Mouse (Mus musculus) ES-Bruce4 (cell line): ENCODE measurements around the gene Dcaf5. TPM values are rescaled to one million over a fixed set of nuclear protein-coding genes. Genes with fewer than 3 reads are reported as not detected.

Source experiments
- H3K27ac ChIP-seq: 2 replicates; pipeline ENCODE4 v1.5.1; 2012; ENCODE audit warnings: low read length, inconsistent platforms; ENCODE audit not compliant: insufficient read depth
- H3K27me3 ChIP-seq: 2 replicates; pipeline ENCODE4 v1.6.1; 2012; ENCODE audit warnings: mild to moderate bottlenecking, low read length, inconsistent platforms; ENCODE audit not compliant: control insufficient read depth, poor library complexity, insufficient read depth, severe bottlenecking
- H3K36me3 ChIP-seq: 2 replicates; pipeline ENCODE4 v1.6.1; 2012; ENCODE audit warnings: inconsistent platforms, mild to moderate bottlenecking, low read length, moderate library complexity; ENCODE audit not compliant: control insufficient read depth, poor library complexity, insufficient read depth, severe bottlenecking
- H3K4me1 ChIP-seq: one replicate; pipeline ENCODE4 v1.8.1; 2011; ENCODE audit warnings: low read length; ENCODE audit not compliant: control insufficient read depth, insufficient read depth
- H3K4me3 ChIP-seq: 2 replicates; pipeline ENCODE4 v1.5.1; 2011; ENCODE audit warnings: low read depth, mild to moderate bottlenecking, low read length
- H3K9ac ChIP-seq: 2 replicates; pipeline ENCODE4 v1.6.1; 2012; ENCODE audit warnings: low read depth, mild to moderate bottlenecking, inconsistent platforms; ENCODE audit not compliant: poor library complexity, severe bottlenecking
- H3K9me3 ChIP-seq: replicated peaks from 2 replicates; pipeline ENCODE4 v1.6.1; 2012; ENCODE audit warnings: mild to moderate bottlenecking, low read length, inconsistent platforms; ENCODE audit not compliant: control insufficient read depth, poor library complexity, insufficient read depth, severe bottlenecking
- CTCF ChIP-seq: IDR thresholded peaks from one replicate; pipeline ENCODE4 v1.8.1; 2011; ENCODE audit warnings: low read depth, low read length
- EP300 ChIP-seq: IDR thresholded peaks from 2 replicates; pipeline ENCODE4 v1.6.1; 2011; ENCODE audit warnings: low read depth, low read length; ENCODE audit not compliant: insufficient read depth
- POLR2A ChIP-seq: IDR thresholded peaks from one replicate; pipeline ENCODE4 v1.8.1; 2011; ENCODE audit warnings: low read length; ENCODE audit not compliant: insufficient read depth
- polyA plus RNA-seq: library from polyadenylated mRNA; stranded (reverse); fragments of >200 nt; gene quantifications from 2 replicates; pipeline ENCODE4 v1.2.4, GENCODE M21; 2011; ENCODE audit warnings: low read depth; ENCODE audit not compliant: missing spikeins, insufficient read depth, insufficient read length

Dcaf5 gene
- polyA plus RNA-seq, 1 experiment: 10.2 TPM

DNA sequence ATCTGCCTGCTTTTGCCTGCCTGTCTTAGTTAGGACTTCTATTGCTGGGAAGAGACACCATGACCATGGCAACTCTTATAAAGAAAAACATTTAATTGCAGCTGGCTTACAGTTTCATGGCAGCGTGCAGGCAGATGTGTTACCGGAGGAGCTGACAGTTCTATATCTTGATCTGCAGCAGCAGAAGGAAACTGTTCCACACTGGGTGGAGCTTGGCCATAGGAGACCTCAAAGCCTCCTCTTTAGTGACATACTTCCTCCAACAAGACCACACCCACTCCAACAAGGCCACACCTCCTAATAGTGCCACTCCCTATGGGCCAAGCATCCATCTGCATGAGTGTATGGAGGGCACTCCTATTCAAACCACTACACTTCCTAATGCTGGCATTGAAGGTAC is 121.1 kb downstream of the Dcaf5 start:
- no peaks in the 10 kb centered on the region for H3K27me3 ChIP-seq
- H3K4me1 ChIP-seq: no peaks in the 10 kb centered on the region
- peaks cover 3% of the 10 kb centered on the region; the same call in 1 of the 2 replicates for H3K9me3 ChIP-seq
- H3K27ac ChIP-seq: no peak overlapping the region
- no peak overlapping the region for H3K9ac ChIP-seq
- H3K4me3 ChIP-seq: no peak overlapping the region
- H3K36me3 ChIP-seq: no peaks in the 10 kb centered on the region
- TF ChIP-seq EP300 (no peak), CTCF (no peak), POLR2A (no peak)

DNA sequence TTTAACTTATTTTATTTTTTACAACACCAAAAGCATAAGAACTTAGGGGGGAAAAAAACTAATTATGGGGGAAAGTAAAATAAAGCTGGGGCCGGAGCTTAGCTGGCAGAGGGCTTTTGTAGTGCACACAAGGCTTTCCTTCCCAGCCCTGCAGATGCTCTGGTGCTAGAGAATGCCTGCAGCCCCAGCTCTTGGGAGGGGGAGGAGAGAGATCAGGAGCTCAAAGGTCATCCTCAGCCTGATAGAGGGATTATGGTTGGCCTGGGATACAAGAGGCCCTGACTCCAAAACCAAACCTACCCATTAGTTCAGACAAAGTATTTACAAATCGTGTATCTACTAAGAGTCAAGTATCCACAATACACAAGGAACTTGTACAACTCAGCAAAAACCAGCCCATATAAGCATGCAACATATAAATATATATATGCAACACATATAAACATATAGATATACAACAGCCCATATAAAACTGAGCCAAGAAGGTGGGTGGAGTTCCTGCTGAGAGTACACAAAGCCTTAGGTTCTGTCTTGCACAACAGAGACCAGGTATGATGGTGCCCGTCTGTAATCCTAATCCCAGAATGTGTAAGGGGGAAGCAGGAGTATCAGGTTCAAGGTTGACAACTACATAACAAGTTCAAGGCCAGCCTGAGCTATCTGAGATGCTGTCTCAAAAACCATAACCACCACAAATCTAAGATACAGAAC is 124.3 kb downstream of the Dcaf5 start:
- Histone ChIP-seq H3K9ac (no peak overlapping the region), H3K27ac (no peak overlapping the region), H3K36me3 (no peaks in the 10 kb centered on the region), H3K27me3 (no peaks in the 10 kb centered on the region), H3K4me1 (no peaks in the 10 kb centered on the region), H3K9me3 (no peaks in the 10 kb centered on the region), H3K4me3 (no peak overlapping the region)
- no peak for TF ChIP-seq CTCF
- TF ChIP-seq EP300: no peak
- TF ChIP-seq POLR2A: no peak

- no peaks in the 10 kb centered on the region for H3K4me1 ChIP-seq
- TF ChIP-seq POLR2A (no peak), CTCF (no peak), EP300 (no peak)
- H3K9ac ChIP-seq: no peak overlapping the region
- no peaks in the 10 kb centered on the region for H3K27me3 ChIP-seq
- H3K36me3 ChIP-seq: no peaks in the 10 kb centered on the region
- H3K9me3 ChIP-seq: no peaks in the 10 kb centered on the region
- no peak overlapping the region for H3K4me3 ChIP-seq
- no peak overlapping the region for H3K27ac ChIP-seq
Measured at GRCm38 (mm10) chr12:80307556-80307955, 128.8 kb downstream of the Dcaf5 start.

DNA sequence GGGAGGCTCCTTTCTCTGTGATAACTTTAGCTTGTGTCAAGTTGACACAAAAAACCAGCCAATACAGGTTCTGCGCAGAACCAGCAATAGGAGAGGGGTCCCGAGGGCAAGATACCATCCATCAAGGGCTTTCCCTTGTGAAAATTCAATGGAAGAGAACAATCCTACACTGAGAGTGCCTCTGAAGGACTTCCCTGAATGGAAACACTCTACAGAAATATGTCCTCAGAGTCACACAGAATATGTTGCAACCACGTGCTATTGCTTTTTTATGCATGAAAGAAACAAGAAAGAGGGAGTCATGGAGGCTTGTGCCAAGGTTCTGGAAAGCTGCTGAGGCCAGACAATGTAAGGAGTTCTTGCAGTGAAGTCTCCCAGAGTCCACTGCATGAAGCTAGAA is 131.9 kb downstream of the Dcaf5 start:
- H3K36me3 ChIP-seq: no peaks in the 10 kb centered on the region
- no peaks in the 10 kb centered on the region for H3K27me3 ChIP-seq
- H3K4me3 ChIP-seq: no peak overlapping the region
- no peak for TF ChIP-seq CTCF
- no peak for TF ChIP-seq EP300
- no peak for TF ChIP-seq POLR2A
- no peak overlapping the region for H3K9ac ChIP-seq
- H3K9me3 ChIP-seq: no peaks in the 10 kb centered on the region
- no peaks in the 10 kb centered on the region for H3K4me1 ChIP-seq
- H3K27ac ChIP-seq: no peak overlapping the region

GRCm38 (mm10) chr12:80300833-80301456 is 135.5 kb downstream of the Dcaf5 start:
- TF ChIP-seq EP300 (no peak), CTCF (no peak), POLR2A (no peak)
- Histone ChIP-seq H3K36me3 (no peaks in the 10 kb centered on the region), H3K27ac (no peak overlapping the region), H3K27me3 (no peaks in the 10 kb centered on the region), H3K4me3 (no peak overlapping the region), H3K9ac (no peak overlapping the region), H3K4me1 (no peaks in the 10 kb centered on the region), H3K9me3 (no peaks in the 10 kb centered on the region)

GRCm38 (mm10) chr12:80298714-80299113 is 137.7 kb downstream of the Dcaf5 start:
- Histone ChIP-seq H3K27me3 (no peaks in the 10 kb centered on the region), H3K4me1 (no peaks in the 10 kb centered on the region), H3K36me3 (no peaks in the 10 kb centered on the region), H3K9me3 (no peaks in the 10 kb centered on the region), H3K4me3 (no peak overlapping the region), H3K9ac (no peak overlapping the region), H3K27ac (no peak overlapping the region)
- TF ChIP-seq POLR2A: no peak
- no peak for TF ChIP-seq EP300
- no peak for TF ChIP-seq CTCF
